ENCODE assay signal across 15 mouse cellular contexts in the genomic region with DNA sequence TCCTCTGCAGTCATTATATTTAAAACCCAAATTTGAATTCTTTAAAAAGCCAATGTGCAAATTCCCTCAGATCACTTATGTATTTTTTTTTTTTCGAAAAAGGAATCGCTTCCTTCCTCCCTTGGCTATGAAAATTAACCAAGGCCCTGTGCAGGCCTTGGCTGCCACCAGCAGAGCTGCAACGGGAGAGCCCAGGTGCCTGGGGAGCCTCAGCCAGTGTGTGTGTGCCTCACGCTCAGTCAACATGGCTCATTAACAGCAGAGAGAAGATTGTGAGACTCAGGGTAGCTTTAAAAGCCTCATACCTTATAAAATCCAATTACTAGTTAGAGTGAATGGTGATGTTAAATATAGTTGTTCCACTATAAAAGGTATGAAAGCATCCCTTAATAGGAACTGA.
DNase-seq lines count a peak whose midpoint lies in the region; ATAC-seq and TF ChIP-seq lines count a peak whose summit lies in the region.
"Had no signal": no experiment of that assay in that cellular context is flagged by ENCODE, and none has a peak within 500 bp of the region (broad histone marks: within the 10 kb centered on the region; RNA-seq: fewer than 3 reads in every experiment).

No protein-coding gene starts in this region.

- 18% methylated on average over 4 of the region's 4 CpGs for WGBS in forebrain, embryonic 16.5 days
- 22% methylated on average over 4 of the region's 4 CpGs for WGBS in limb, embryonic 13.5 days
- WGBS in neural tube, embryonic 15.5 days = 21% methylated on average over 4 of the region's 4 CpGs

- H3K9me3 ChIP-seq in forebrain, embryonic 16.5 days (ENCODE audit: control insufficient read depth, low read length) = no peaks in the 10 kb centered on the region
- H3K9me3 ChIP-seq in limb, embryonic 13.5 days = no peaks in the 10 kb centered on the region
- no peaks in the 10 kb centered on the region for H3K9me3 ChIP-seq in neural tube, embryonic 15.5 days (replicated peaks)
- H3K9me3 ChIP-seq: heart, embryonic 12.5 days had no signal

- no peak overlapping the region for H3K9ac ChIP-seq in forebrain, embryonic 16.5 days (replicated peaks; ENCODE audit: low read depth, low read length)
- H3K9ac ChIP-seq in limb, embryonic 13.5 days = 0 out of 2 replicates have a peak overlapping the region, but pooled peaks have one; percentile 19
- no peak overlapping the region for H3K9ac ChIP-seq in neural tube, embryonic 15.5 days (replicated peaks)
- H3K9ac ChIP-seq: heart, embryonic 12.5 days had no signal

- H3K27ac ChIP-seq in layer of hippocampus, adult 2 months = peak overlapping the region; percentile 59; the same call in 1 of the 2 replicates
- H3K27ac ChIP-seq in forebrain, embryonic 16.5 days (ENCODE audit: low read length) = 0 out of 2 replicates have a peak overlapping the region, but pooled peaks have one; percentile 51
- H3K27ac ChIP-seq in limb, embryonic 13.5 days = 0 out of 2 replicates have a peak overlapping the region, but pooled peaks have one; percentile 39
- peak overlapping the region; percentile 23; the same call in 1 of the 2 replicates for H3K27ac ChIP-seq in neural tube, embryonic 15.5 days (replicated peaks)

- H3K36me3 ChIP-seq in forebrain, embryonic 16.5 days (ENCODE audit: control insufficient read depth, insufficient read depth) = no peaks in the 10 kb centered on the region
- no peaks in the 10 kb centered on the region for H3K36me3 ChIP-seq in limb, embryonic 13.5 days
- H3K36me3 ChIP-seq in neural tube, embryonic 15.5 days = no peaks in the 10 kb centered on the region
- H3K36me3 ChIP-seq: heart, embryonic 12.5 days had no signal

- H3K27me3 ChIP-seq in forebrain, embryonic 16.5 days (replicated peaks; ENCODE audit: control insufficient read depth, insufficient read depth, low read length) = no peaks in the 10 kb centered on the region
- H3K27me3 ChIP-seq in limb, embryonic 13.5 days = no peaks in the 10 kb centered on the region
- no peaks in the 10 kb centered on the region for H3K27me3 ChIP-seq in neural tube, embryonic 15.5 days (replicated peaks)
- H3K27me3 ChIP-seq: heart, embryonic 12.5 days had no signal

- H3K4me2 ChIP-seq in forebrain, embryonic 16.5 days (ENCODE audit: low read length) = no peak overlapping the region
- H3K4me2 ChIP-seq in limb, embryonic 13.5 days (replicated peaks) = no peak overlapping the region
- H3K4me2 ChIP-seq in neural tube, embryonic 15.5 days = no peak overlapping the region
- H3K4me2 ChIP-seq: heart, embryonic 12.5 days had no signal

- H3K4me3 ChIP-seq in layer of hippocampus, adult 2 months = no peak overlapping the region
- no peak overlapping the region for H3K4me3 ChIP-seq in forebrain, embryonic 16.5 days (replicated peaks; ENCODE audit: low read length)
- no peak overlapping the region for H3K4me3 ChIP-seq in limb, embryonic 13.5 days
- no peak overlapping the region for H3K4me3 ChIP-seq in neural tube, embryonic 15.5 days (replicated peaks)
- H3K4me3 ChIP-seq: heart, embryonic 12.5 days had no signal

- peaks cover 11% of the 10 kb centered on the region for H3K4me1 ChIP-seq in forebrain, embryonic 16.5 days (replicated peaks; ENCODE audit: control insufficient read depth, insufficient read depth, low read length)
- H3K4me1 ChIP-seq in limb, embryonic 13.5 days = peaks cover 14% of the 10 kb centered on the region
- peaks cover 11% of the 10 kb centered on the region for H3K4me1 ChIP-seq in neural tube, embryonic 15.5 days
- H3K4me1 ChIP-seq: heart, embryonic 12.5 days had no signal

- no peak for DNase-seq in layer of hippocampus, adult 2 months (ENCODE audit: low spot score in 2 of 2)
- no peak for DNase-seq in layer of hippocampus, adult 9-10 months (ENCODE audit: low spot score)
- DNase-seq in gastrocnemius, adult 8-10 months (ENCODE audit: low spot score in 2 of 2) = no peak
- no peak for DNase-seq in adrenal gland, adult 8-10 months
- DNase-seq: adrenal gland, postnatal 14 days; cerebellum, postnatal 14 days; gastrocnemius, postnatal 14 days; kidney, adult 2 months; kidney, postnatal 36 days; lung, postnatal 14 days had no signal

- TF ChIP-seq CTCF in layer of hippocampus, adult 2 months (conservative IDR thresholded peaks at IDR 0.05) = 0 out of 2 replicates have a peak, but pooled peaks have one; percentile 9

- peak; percentile 78 for ATAC-seq in forebrain, embryonic 16.5 days
- no peak for ATAC-seq in limb, embryonic 13.5 days (ENCODE audit: low FRiP score, low read depth)
- ATAC-seq in neural tube, embryonic 15.5 days (ENCODE audit: low FRiP score) = peak; percentile 87; the same call in 1 of the 2 replicates
- ATAC-seq in granulocyte monocyte progenitor cell, adult 5-6 weeks (replicated peaks; ENCODE audit: poor library complexity, severe bottlenecking) = no peak

Comparison
In these comparisons a context has a peak if more than half of its experiments do, and no peak if none do; other contexts are left out.
1. ATAC-seq: peak in forebrain, embryonic 16.5 days (single experiment) and neural tube, embryonic 15.5 days (single experiment); none in limb, embryonic 13.5 days (single experiment) and granulocyte monocyte progenitor cell, adult 5-6 weeks (single experiment).
2. Peak in every context shown above with its lines, with median percentiles within 50 percentile points of each other: H3K27ac ChIP-seq.